Mouse (Mus musculus) adrenal gland (tissue): ENCODE measurements around the gene Mllt10.

ENCODE experiments used
- intact Hi-C: fragments of 180-260 bp; cut with DNase I; formaldehyde crosslinking; loops from one replicate; pipeline ENCODE4 v1.15.1; 2025
- microRNA-seq, 2 experiments: library from miRNA; unstranded; fragments of <30 nt; microRNA quantifications; one replicate each; pipeline ENCODE4; 2019

Mllt10 gene

DNA sequence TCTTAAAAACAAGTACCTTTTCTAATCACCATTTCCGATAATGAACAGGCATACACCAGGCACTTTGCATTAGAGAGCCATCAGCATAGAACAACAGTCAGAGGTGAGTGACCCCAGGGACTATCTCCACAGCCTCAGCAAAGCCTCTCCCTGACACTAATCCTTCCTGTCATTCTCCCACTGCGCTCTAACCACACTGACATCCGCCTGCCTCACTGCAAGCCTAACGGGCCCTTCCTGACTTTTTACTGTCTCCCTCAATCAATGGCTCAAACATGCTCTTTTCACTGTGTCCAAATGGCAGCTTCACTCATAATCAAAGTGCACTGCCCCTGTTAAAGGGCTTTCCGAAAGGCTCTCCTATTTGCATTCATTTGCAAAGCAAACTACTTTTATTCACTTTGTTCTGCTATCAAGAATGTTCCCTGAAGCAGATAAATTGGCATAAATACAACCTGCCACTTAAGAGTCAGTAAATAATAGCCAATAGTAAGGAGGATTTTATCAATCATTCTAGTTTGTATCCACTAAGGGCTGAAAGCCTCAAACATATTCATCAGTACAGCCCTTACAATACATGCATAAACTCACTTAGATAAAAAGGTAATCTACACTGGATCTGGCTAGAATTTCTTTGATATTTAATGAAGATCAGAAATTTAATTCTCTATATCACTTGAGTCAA is 178.0 kb downstream of the Mllt10 start:
- intact Hi-C loops, result no loop called here

DNA sequence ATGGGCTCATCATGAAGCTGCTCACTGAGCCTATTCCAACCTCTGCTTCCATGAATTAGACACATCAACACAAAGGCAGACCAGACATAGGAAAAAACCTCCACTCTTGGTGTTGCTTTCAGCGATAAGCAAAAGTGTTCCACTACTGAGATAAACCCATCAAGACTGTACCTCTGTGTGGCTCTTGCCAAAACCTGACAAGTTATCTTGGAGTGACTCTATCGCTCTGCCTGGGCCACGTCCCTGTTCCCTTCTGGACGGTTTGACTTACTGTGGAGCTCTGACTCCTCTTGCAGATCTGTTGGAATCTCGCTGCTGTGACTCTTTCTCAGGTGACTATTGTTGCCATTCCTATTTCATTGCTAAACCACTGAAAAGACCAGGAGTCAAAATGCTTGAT is 180.5 kb downstream of the Mllt10 start:
- intact Hi-C loops, result no loop called here

DNA sequence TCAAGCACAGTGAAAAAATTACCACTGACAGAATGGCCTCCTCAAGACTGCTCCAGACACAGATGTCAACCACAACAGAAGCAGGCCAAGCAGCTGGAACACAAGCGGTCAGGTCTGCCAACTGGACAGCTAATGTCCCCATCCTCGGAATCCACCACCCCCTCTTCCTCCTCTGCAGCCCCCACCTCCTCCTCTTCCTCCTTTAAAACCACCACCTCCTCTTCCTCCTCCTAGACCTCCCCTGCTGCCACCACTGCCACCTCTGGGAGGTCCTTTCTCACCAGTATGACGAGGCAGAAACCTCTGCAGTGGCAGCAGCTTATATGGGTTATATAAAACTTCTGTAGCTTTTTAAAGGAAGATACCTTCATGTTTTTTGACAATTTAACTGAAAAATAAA is 194.2 kb downstream of the Mllt10 start:
- intact Hi-C loops, result no loop called here

Small RNA genes lying within 50 kb of the gene (microRNA-seq; reads per million reads assigned to microRNA genes)
- gene Gm23638, result 0 reads per million in 2 experiments
- gene Mir7655, result 2.7 to 3.1 reads per million in 2 experiments
